Comparison of ENCODE assay signal across 16 mouse cellular contexts in the genomic region with DNA sequence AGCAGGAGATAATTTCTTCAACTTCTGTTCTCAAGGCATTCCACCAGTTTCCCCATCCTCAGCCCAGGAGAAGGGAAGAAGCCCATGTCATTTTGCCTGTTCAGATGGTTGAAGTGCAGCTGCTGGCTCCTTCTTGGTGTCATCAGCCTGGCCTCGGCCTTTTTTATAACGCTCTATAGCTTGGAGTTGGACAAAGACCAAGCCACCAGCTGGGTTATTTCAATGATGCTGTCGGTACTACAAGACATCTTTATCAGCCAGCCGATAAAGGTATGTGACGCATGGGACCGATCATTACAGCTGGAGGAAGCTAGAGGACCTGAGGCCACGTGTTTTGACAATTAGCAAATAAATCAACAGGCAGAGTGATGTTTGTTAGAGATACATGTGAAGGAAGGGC. TPM values are rescaled to one million over a fixed set of nuclear protein-coding genes. Genes with fewer than 3 reads are reported as not detected.
"Had no signal": no experiment of that assay in that cellular context is flagged by ENCODE, and none has a peak within 500 bp of the region (broad histone marks: within the 10 kb centered on the region; RNA-seq: fewer than 3 reads in every experiment).

No protein-coding gene starts in this region.

- H3K4me1 ChIP-seq: neural tube, embryonic 15.5 days; stomach, embryonic 15.5 days had no signal

- H3K27ac ChIP-seq: neural tube, embryonic 15.5 days; stomach, embryonic 15.5 days; stomach, postnatal 0 days had no signal

- H3K9me3 ChIP-seq: neural tube, embryonic 15.5 days; stomach, embryonic 15.5 days had no signal

- H3K9ac ChIP-seq: neural tube, embryonic 15.5 days; stomach, embryonic 15.5 days had no signal

- DNase-seq: retina, postnatal 1 day; right cerebral cortex, adult 18-20 months; right cerebral cortex, postnatal 14 days; right cerebral cortex, postnatal 25 days; right cerebral cortex, postnatal 4 days; spleen, adult 18-20 months; thymus, adult 18-20 months; thymus, adult 2 months; thymus, postnatal 14 days; thymus, postnatal 25 days; thymus, postnatal 36 days; thymus, postnatal 4 days had no signal

- H3K36me3 ChIP-seq: neural tube, embryonic 15.5 days; stomach, embryonic 15.5 days had no signal

- H3K4me2 ChIP-seq: neural tube, embryonic 15.5 days; stomach, embryonic 15.5 days had no signal

- H3K4me3 ChIP-seq: neural tube, embryonic 15.5 days; stomach, embryonic 15.5 days had no signal

- H3K27me3 ChIP-seq: neural tube, embryonic 15.5 days; stomach, embryonic 15.5 days had no signal

RNA-seq across cellular contexts. Expression of gene Pkd1l3, which starts 34.2 kb away (rescaled TPM):
- polyA plus RNA-seq: stomach, embryonic 14.5 days; stomach, postnatal 0 days had no signal
